Mouse (Mus musculus) spleen, adult 2 months (tissue): ENCODE data around the gene Srek1ip1. TPM values are rescaled to one million over a fixed set of nuclear protein-coding genes. Genes with fewer than 3 reads are reported as not detected.

ENCODE experiments used
- DNase-seq, 2 experiments: peaks; one replicate each; pipeline versions ENCODE4 v3.0.0 to v3.0.0-alpha.2; 2012 to 2021; ENCODE audit warnings: low spot score in 2 of 2, low read depth in 1 of 2
- H3K27ac ChIP-seq: fragments of 200-500 bp; 2 replicates; pipeline ENCODE4 v1.5.1; 2012; ENCODE audit warnings: low read length, inconsistent platforms; ENCODE audit not compliant: insufficient read depth
- H3K27me3 ChIP-seq: fragments of 200-500 bp; 2 replicates; pipeline ENCODE4 v1.6.1; 2012; ENCODE audit warnings: mild to moderate bottlenecking, moderate library complexity, low read length, inconsistent platforms; ENCODE audit not compliant: control insufficient read depth, insufficient read depth
- H3K36me3 ChIP-seq: fragments of 200-500 bp; 2 replicates; pipeline ENCODE4 v1.6.1; 2012; ENCODE audit warnings: mild to moderate bottlenecking, low read length, inconsistent platforms; ENCODE audit not compliant: control insufficient read depth, insufficient read depth
- H3K4me1 ChIP-seq: fragments of 200-500 bp; 2 replicates; pipeline ENCODE4 v1.6.1; 2011; ENCODE audit warnings: inconsistent platforms; ENCODE audit not compliant: control insufficient read depth, insufficient read depth, insufficient read length
- H3K4me3 ChIP-seq: fragments of 200-500 bp; 2 replicates; pipeline ENCODE4 v1.5.1; 2011; ENCODE audit warnings: mild to moderate bottlenecking, inconsistent platforms; ENCODE audit not compliant: insufficient read depth, insufficient read length; ENCODE audit errors: extremely low read depth
- CTCF ChIP-seq: fragments of 200-500 bp; IDR thresholded peaks from 2 replicates; pipeline ENCODE4 v1.5.1; 2011; ENCODE audit warnings: mild to moderate bottlenecking, inconsistent platforms; ENCODE audit not compliant: insufficient read depth, insufficient read length, insufficient replicate concordance; ENCODE audit errors: extremely low read depth
- POLR2A ChIP-seq: fragments of 200-500 bp; IDR thresholded peaks from 2 replicates; pipeline ENCODE4 v1.6.1; 2011; ENCODE audit warnings: low read depth, low read length, inconsistent platforms
- WGBS: fragments of 180-500 bp; shearing (Covaris S2); methylation state at CpG from one replicate; pipeline ENCODE4 v1.1.7; 2018; 5-methylcytosine and 5-hydroxymethylcytosine counted together
- polyA plus RNA-seq: library from polyadenylated mRNA; depleted of rRNA; stranded (reverse); fragments of >200 nt; gene quantifications from 2 replicates; pipeline ENCODE4 v1.2.3, GENCODE M21; 2012; rRNA removed

Srek1ip1 gene
- polyA plus RNA-seq, result 3.0 and 3.2 TPM in 2 replicates

DNA sequence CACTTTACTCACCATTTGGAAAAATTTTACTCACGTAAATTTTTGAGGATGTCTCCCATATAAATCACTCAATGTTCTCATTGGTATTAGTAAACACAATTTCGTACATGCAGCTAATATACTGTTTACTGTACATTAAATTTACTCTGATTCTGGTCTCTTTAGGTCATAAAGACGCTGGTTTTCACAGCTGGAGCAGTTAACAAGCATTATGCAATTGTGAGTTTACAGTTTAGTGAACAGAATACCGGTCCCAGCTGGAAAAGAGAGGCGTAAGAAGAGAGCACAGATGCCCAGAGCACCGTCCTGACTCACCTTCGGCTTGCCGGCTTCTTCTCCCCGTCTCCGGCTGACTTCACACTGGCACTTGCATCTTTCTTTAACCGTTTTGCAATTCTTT is at the start of gene Srek1ip1:
Gene Srek1ip1, plus strand, starts transcription at position 301 of the 400 bp plus-strand sequence.
- peaks cover 9% of the 10 kb centered on the region; the same call in 1 of the 2 replicates for H3K36me3 ChIP-seq
- no peaks in the 10 kb centered on the region for H3K4me1 ChIP-seq
- no peak for DNase-seq
- no peak for TF ChIP-seq CTCF
- no peak for TF ChIP-seq POLR2A
- H3K27ac ChIP-seq, result no peak within 1 kb of the TSS
- H3K4me3 ChIP-seq, result no peak within 1 kb of the TSS
- no peaks in the 10 kb centered on the region for H3K27me3 ChIP-seq
- WGBS, result 94% methylated on average over 11 of the region's 11 CpGs

DNA sequence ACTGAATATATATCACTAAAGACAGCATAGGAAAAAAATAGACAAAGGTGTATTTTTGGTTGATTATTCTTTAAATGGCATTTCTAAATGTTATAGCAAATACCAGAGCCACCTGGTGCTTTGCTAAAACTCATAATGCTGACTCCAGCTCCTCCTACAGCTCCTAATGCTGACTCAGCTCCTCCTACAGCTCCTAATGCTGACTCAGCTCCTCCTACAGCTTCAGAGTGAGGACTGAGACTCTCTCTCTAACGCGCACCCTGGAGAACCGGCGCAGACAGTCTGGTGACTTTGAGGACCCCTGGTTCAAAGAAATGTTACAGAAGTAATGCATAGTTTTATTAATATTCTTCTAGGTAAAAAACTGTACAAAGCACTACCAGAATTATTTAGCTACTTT is 49.4 kb upstream of the Srek1ip1 start:
- no peak overlapping the region for H3K27ac ChIP-seq
- TF ChIP-seq CTCF (no peak), POLR2A (no peak)
- no peak overlapping the region for H3K4me3 ChIP-seq
- WGBS, result 95% methylated on average over 4 of the region's 4 CpGs
- no peaks in the 10 kb centered on the region for H3K27me3 ChIP-seq
- DNase-seq, result no peak
- H3K4me1 ChIP-seq, result no peaks in the 10 kb centered on the region
- H3K36me3 ChIP-seq, result no peaks in the 10 kb centered on the region

DNA sequence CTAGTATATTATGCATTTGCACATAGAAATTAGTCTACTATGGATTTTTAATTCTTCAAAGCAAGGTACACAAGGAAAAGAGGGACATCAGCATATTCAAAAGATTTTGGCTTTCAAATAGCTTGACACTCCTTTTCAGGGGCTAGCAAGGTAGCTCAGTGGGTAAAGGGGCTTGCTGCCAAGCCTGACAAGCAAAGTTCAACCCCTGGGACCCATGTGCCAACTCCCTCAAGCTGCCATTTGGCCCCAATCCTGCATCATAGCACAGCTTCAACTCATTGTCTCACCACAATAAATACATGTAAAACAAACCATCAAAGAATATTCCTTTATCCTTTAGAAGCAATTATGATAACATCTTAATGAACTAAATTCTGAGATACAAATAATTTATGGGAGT is 45.3 kb upstream of the Srek1ip1 start:
- DNase-seq, result no peak
- TF ChIP-seq CTCF, result no peak
- no peak for TF ChIP-seq POLR2A

DNA sequence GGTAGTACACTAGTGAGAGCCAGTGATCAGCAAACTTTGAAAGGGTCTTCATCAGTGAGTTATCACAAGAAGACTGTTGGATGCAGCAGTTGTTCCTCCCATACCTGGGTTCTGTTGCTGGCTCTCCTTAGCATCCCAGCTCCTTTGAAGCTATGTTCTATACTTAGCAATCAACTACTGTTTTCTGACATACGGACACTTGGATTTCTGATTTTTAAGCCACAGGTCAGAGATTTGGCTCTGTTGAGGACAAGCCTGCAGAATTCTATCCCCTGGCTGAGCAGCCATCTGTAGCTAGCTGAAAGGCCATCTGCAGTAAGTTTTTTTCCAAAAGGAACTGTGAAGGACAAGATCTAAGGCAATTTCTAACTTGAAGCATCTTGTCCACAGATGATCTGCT is 32.9 kb upstream of the Srek1ip1 start:
- H3K4me3 ChIP-seq, result no peak overlapping the region
- 95% methylated on average over 1 of the region's 1 CpGs for WGBS
- H3K4me1 ChIP-seq, result peaks cover 7% of the 10 kb centered on the region; the same call in 1 of the 2 replicates
- DNase-seq, result no peak
- TF ChIP-seq CTCF (no peak), POLR2A (no peak)
- H3K27me3 ChIP-seq, result no peaks in the 10 kb centered on the region
- H3K27ac ChIP-seq, result no peak overlapping the region
- H3K36me3 ChIP-seq, result no peaks in the 10 kb centered on the region

More for the DNA sequence above, 45.3 kb upstream of the Srek1ip1 start:
- no peaks in the 10 kb centered on the region for H3K36me3 ChIP-seq
- H3K27me3 ChIP-seq, result no peaks in the 10 kb centered on the region
- no peak overlapping the region for H3K27ac ChIP-seq
- no peaks in the 10 kb centered on the region for H3K4me1 ChIP-seq
- no peak overlapping the region for H3K4me3 ChIP-seq

DNA sequence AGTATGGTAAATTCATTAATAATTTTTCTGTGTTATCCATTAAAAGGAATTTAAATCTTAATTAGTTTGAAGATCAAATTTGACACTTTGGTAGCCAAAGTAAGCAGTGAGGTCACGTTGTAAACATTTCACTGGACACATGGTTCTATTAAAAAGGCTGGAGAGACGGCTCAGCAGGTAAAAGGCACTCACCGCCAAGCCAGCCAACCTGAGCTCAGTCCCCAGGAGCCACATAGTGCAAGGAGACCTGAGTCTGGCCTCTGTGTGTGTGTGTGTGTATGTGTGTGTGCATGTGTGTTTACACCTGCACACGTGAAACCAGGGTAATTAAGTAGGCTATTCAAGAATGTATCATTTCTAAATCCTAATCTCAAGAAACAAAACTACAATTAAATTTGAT is 29.9 kb upstream of the Srek1ip1 start:
- no peak overlapping the region for H3K27ac ChIP-seq
- 92% methylated on average over 4 of the region's 4 CpGs for WGBS
- no peak for DNase-seq
- no peak for TF ChIP-seq POLR2A
- TF ChIP-seq CTCF, result no peak
- no peaks in the 10 kb centered on the region for H3K36me3 ChIP-seq
- H3K27me3 ChIP-seq, result no peaks in the 10 kb centered on the region
- no peak overlapping the region for H3K4me3 ChIP-seq
- peaks cover 11% of the 10 kb centered on the region; the same call in 1 of the 2 replicates for H3K4me1 ChIP-seq

DNA sequence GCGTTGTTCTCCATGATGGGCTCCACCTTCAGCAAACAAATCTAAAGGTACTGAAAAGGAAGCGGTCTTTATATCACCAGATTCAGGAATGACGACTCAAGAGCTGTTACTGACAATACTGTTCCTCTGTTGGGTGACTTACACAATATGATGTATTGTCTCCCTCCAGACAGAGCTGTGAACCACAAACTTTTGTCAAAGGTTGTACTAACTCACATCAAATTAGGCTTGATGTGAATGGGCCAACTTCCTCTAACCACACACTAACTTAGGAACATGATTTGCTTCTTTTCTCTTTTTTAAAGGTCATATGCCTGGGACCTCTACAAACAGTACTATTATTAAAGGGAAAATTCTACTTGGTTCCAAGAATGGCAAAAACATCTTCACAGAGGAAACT is 29.1 kb upstream of the Srek1ip1 start:
- peak overlapping the region; percentile 41; the same call in 1 of the 2 replicates for H3K27ac ChIP-seq
- H3K27me3 ChIP-seq, result no peaks in the 10 kb centered on the region
- H3K4me1 ChIP-seq, result peaks cover 11% of the 10 kb centered on the region; the same call in 1 of the 2 replicates
- DNase-seq, result no peak
- no peaks in the 10 kb centered on the region for H3K36me3 ChIP-seq
- no peak overlapping the region for H3K4me3 ChIP-seq
- WGBS, result 70% methylated on average over 3 of the region's 3 CpGs
- TF ChIP-seq CTCF, result no peak
- TF ChIP-seq POLR2A, result no peak

DNA sequence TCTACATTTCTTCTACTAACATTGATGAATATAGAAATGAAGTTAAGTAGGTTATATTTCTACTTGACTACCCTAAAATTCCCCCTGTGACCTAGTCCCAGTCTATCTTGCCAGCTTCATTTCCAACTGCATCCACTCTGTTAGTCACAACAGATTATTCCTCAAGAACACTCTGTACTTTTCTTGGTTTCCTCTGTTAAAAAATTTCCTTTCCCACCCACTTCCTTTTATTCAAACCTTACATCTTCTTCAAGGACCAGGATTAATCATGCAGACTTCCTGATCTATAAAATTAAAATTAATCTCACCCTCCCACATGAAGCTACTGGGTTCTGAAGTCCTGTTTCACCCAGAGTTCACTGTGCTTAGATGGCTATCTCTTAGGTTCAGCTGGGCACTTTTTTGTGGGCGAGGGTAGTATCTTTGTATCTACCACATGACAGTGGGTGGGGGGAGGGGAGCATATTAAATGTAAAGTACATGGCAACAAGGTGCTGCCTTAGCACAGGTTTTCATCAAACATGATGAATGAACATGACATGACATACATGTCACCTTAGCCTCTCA is 13.1 kb upstream of the Srek1ip1 start:
- 0 out of 2 replicates have a peak, but pooled peaks cover 1% of the 10 kb centered on the region for H3K36me3 ChIP-seq
- H3K27ac ChIP-seq, result no peak overlapping the region
- H3K4me3 ChIP-seq, result no peak overlapping the region
- no peak for TF ChIP-seq POLR2A
- TF ChIP-seq CTCF, result no peak
- 29% methylated on average over 1 of the region's 1 CpGs for WGBS
- no peak for DNase-seq
- H3K27me3 ChIP-seq, result no peaks in the 10 kb centered on the region
- H3K4me1 ChIP-seq, result no peaks in the 10 kb centered on the region
